Mouse (Mus musculus) liver, embryonic 16.5 days (tissue): Measurements from ENCODE around the gene Glb1. TPM values are rescaled to one million over a fixed set of nuclear protein-coding genes. Genes with fewer than 3 reads are reported as not detected.
"Not testable (repeated sequence)": the region's sequence is repeated elsewhere in the genome, so short reads cannot be mapped to it uniquely, and the experiment has no call there.

Experiments used
- ATAC-seq: fragments of 200-750 bp; cut with Nextera tagmentation; 2 replicates; pipeline ENCODE4 v1.8.0; 2017; ENCODE audit warnings: low read depth, mild to moderate bottlenecking, moderate number of reproducible peaks, moderate library complexity
- H3K27ac ChIP-seq: fragments of 300-500 bp; sonication (generic); 2 replicates; pipeline ENCODE4 v1.5.1; 2014; ENCODE audit warnings: mild to moderate bottlenecking, low read length
- H3K27me3 ChIP-seq: fragments of 300-500 bp; sonication (generic); 2 replicates; pipeline ENCODE4 v1.6.1; 2014; ENCODE audit warnings: low read depth, low read length, mixed read lengths; ENCODE audit not compliant: control insufficient read depth, insufficient read depth
- H3K36me3 ChIP-seq: fragments of 300-500 bp; sonication (generic); 2 replicates; pipeline ENCODE4 v1.6.1; 2014; ENCODE audit warnings: mild to moderate bottlenecking; ENCODE audit not compliant: control insufficient read depth, insufficient read depth
- H3K4me1 ChIP-seq: fragments of 300-500 bp; sonication (generic); 2 replicates; pipeline ENCODE4 v1.6.1; 2014; ENCODE audit warnings: low read depth, low read length, mixed read lengths; ENCODE audit not compliant: control insufficient read depth
- H3K4me2 ChIP-seq: fragments of 300-500 bp; sonication (generic); 2 replicates; pipeline ENCODE4 v1.6.1; 2014; ENCODE audit warnings: low read depth, low read length, mixed read lengths
- H3K4me3 ChIP-seq: fragments of 300-500 bp; sonication (generic); 2 replicates; pipeline ENCODE4 v1.5.1; 2014; ENCODE audit warnings: low read depth, mild to moderate bottlenecking, low read length
- H3K9ac ChIP-seq: fragments of 300-500 bp; sonication (generic); 2 replicates; pipeline ENCODE4 v1.6.1; 2014; ENCODE audit warnings: low read depth, low read length
- H3K9me3 ChIP-seq: fragments of 300-500 bp; sonication (generic); replicated peaks from 2 replicates; pipeline ENCODE4 v1.6.1; 2016; ENCODE audit warnings: low read length; ENCODE audit not compliant: control insufficient read depth
- WGBS: fragments of 180-500 bp; shearing (Covaris S2); extraction: QIAGEN DNeasy Blood & Tissue Kit; methylation state at CpG from one replicate; pipeline ENCODE4 v1.1.7; 2014; ENCODE audit not compliant: insufficient replicate concordance; 5-methylcytosine and 5-hydroxymethylcytosine counted together
- polyA plus RNA-seq: library from polyadenylated mRNA; unstranded; fragments of >200 nt; fragmentation: Nextera tagmentation; extraction: Ambion mirVana; gene quantifications from 2 replicates; pipeline ENCODE4 v1.2.1, GENCODE M21; 2015

The Glb1 gene
- polyA plus RNA-seq: 14.2 and 18.5 TPM in 2 replicates

GRCm38 (mm10) chr9:114400949-114401684, at the start of gene Glb1, which contains the start of gene Tmppe:
Glb1 (plus strand) TSS chr9:114401076.
Tmppe (plus strand) TSS chr9:114401105.
- peak; percentile 91 for ATAC-seq
- Histone ChIP-seq H3K27ac (peak within 1 kb of the TSS; percentile 82), H3K4me1 (peaks cover 15% of the 10 kb centered on the region), H3K36me3 (peaks cover 18% of the 10 kb centered on the region), H3K9ac (peak within 1 kb of the TSS; percentile 78), H3K9me3 (no peaks in the 10 kb centered on the region), H3K4me2 (peak within 1 kb of the TSS; percentile 81), H3K27me3 (no peaks in the 10 kb centered on the region), H3K4me3 (peak within 1 kb of the TSS; percentile 82)
- under 1% methylated on average over 73 of the region's 73 CpGs for WGBS

- peak overlapping the region; percentile 31; the same call in 1 of the 2 replicates for H3K9ac ChIP-seq
Observed at GRCm38 (mm10) chr9:114367783-114368470, 32.9 kb upstream of the Glb1 start.

GRCm38 (mm10) chr9:114368471-114368858, 32.4 kb upstream of the Glb1 start:
- H3K27me3 ChIP-seq: no peaks in the 10 kb centered on the region; the same call in 1 of the 2 replicates
- H3K36me3 ChIP-seq: no peaks in the 10 kb centered on the region
- H3K4me2 ChIP-seq: peak overlapping the region; percentile 72
- no peaks in the 10 kb centered on the region for H3K4me1 ChIP-seq
- H3K4me3 ChIP-seq: peak overlapping the region; percentile 55
- H3K27ac ChIP-seq: no peak overlapping the region
- peak overlapping the region; percentile 31; the same call in 1 of the 2 replicates for H3K9ac ChIP-seq
- ATAC-seq: no peak
- 10% methylated on average over 12 of the region's 12 CpGs for WGBS
- no peaks in the 10 kb centered on the region for H3K9me3 ChIP-seq

More at GRCm38 (mm10) chr9:114367783-114368470, 32.9 kb upstream of the Glb1 start:
- Histone ChIP-seq H3K4me1 (no peaks in the 10 kb centered on the region), H3K4me3 (peak overlapping the region; percentile 55), H3K9me3 (no peaks in the 10 kb centered on the region), H3K27me3 (no peaks in the 10 kb centered on the region; the same call in 1 of the 2 replicates), H3K4me2 (peak overlapping the region; percentile 72), H3K27ac (no peak overlapping the region), H3K36me3 (no peaks in the 10 kb centered on the region)
- under 1% methylated on average over 48 of the region's 48 CpGs for WGBS
- ATAC-seq: peak; percentile 56; the same call in 1 of the 2 replicates

- ATAC-seq, H3K27me3 ChIP-seq, H3K9ac ChIP-seq, H3K9me3 ChIP-seq, H3K4me3 ChIP-seq, H3K36me3 ChIP-seq, H3K4me1 ChIP-seq, H3K27ac ChIP-seq, H3K4me2 ChIP-seq: not testable (repeated sequence)
- WGBS: 45% methylated on average over 5 of the region's 5 CpGs
Observed at GRCm38 (mm10) chr9:114369389-114369788, 31.5 kb upstream of the Glb1 start.

GRCm38 (mm10) chr9:114371717-114372116, 29.2 kb upstream of the Glb1 start:
- H3K9ac ChIP-seq, H3K27ac ChIP-seq, H3K9me3 ChIP-seq, ATAC-seq, H3K4me3 ChIP-seq, H3K4me2 ChIP-seq, H3K4me1 ChIP-seq, H3K27me3 ChIP-seq, H3K36me3 ChIP-seq: not testable (repeated sequence)
- 24% methylated on average over 5 of the region's 5 CpGs for WGBS

GRCm38 (mm10) chr9:114375276-114375962, 25.5 kb upstream of the Glb1 start:
- WGBS: 65% methylated on average over 10 of the region's 10 CpGs
- H3K9ac ChIP-seq: no peak overlapping the region

GRCm38 (mm10) chr9:114377168-114377567, 23.7 kb upstream of the Glb1 start:
- H3K27ac ChIP-seq: no peak overlapping the region
- no peaks in the 10 kb centered on the region for H3K27me3 ChIP-seq
- H3K4me1 ChIP-seq: no peaks in the 10 kb centered on the region
- ATAC-seq: peak; percentile 27; the same call in 1 of the 2 replicates
- H3K4me3 ChIP-seq: no peak overlapping the region
- 78% methylated on average over 10 of the region's 10 CpGs for WGBS
- no peak overlapping the region for H3K4me2 ChIP-seq
- H3K36me3 ChIP-seq: no peaks in the 10 kb centered on the region
- no peaks in the 10 kb centered on the region for H3K9me3 ChIP-seq
- no peak overlapping the region for H3K9ac ChIP-seq

More at GRCm38 (mm10) chr9:114375276-114375962, 25.5 kb upstream of the Glb1 start:
- H3K4me3 ChIP-seq: no peak overlapping the region
- H3K4me1 ChIP-seq: no peaks in the 10 kb centered on the region
- H3K27me3 ChIP-seq: no peaks in the 10 kb centered on the region
- no peaks in the 10 kb centered on the region for H3K36me3 ChIP-seq
- H3K9me3 ChIP-seq: no peaks in the 10 kb centered on the region
- ATAC-seq: no peak
- no peak overlapping the region for H3K4me2 ChIP-seq
- H3K27ac ChIP-seq: no peak overlapping the region

- Histone ChIP-seq H3K36me3 (no peaks in the 10 kb centered on the region), H3K27me3 (no peaks in the 10 kb centered on the region), H3K4me1 (no peaks in the 10 kb centered on the region), H3K9me3 (no peaks in the 10 kb centered on the region), H3K4me2 (no peak overlapping the region), H3K4me3 (no peak overlapping the region), H3K9ac (no peak overlapping the region), H3K27ac (no peak overlapping the region)
- ATAC-seq: no peak
- 80% methylated on average over 12 of the region's 12 CpGs for WGBS
Observed at GRCm38 (mm10) chr9:114379871-114380270, 21.0 kb upstream of the Glb1 start.
